In the genomic region with DNA sequence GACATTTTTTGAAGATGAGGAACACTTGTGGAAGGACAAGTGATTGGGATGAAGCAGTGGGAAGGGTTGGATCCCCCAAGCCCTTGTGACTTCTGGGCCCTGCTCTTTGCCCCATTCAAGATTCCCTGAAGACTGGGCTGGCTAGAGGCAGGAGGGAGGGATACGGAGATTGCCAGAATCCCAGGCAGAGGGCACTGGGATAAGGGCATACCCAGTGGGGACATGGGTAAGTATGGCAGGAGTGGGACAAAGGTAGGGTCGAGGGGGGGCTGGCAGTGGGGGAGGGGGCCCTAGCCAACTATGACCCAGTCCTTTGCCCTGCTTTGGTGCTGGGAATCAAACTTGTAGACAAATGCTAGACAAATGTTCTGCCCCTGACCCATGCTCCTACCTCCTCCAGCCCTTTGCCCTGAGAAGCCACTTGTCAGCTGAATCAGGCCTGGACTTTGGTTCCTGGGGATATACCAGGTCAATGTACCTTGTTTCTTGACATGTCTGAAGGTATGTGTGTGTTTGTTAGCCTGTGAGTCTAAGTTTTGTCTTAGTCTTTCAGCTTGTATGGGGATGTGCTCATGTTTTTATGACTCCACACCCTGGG, we compare ENCODE assay signal across 21 mouse cellular contexts. TPM values are rescaled to one million over a fixed set of nuclear protein-coding genes. Genes with fewer than 3 reads are reported as not detected.
DNase-seq lines count a peak whose midpoint lies in the region.
"Had no signal": no experiment of that assay in that cellular context is flagged by ENCODE, and none has a peak within 500 bp of the region (broad histone marks: within the 10 kb centered on the region; RNA-seq: fewer than 3 reads in every experiment).

No protein-coding gene starts in this region.

- intact Hi-C loops in gastrocnemius, postnatal 36 days (cut with DNase I): loop anchor here (5.0 kb wide), 1 partner anchor 145 kb away; no protein-coding TSS in a partner anchor

- DNase-seq in adrenal gland, adult (ENCODE audit: inconsistent age in 2 of 2, low spot score in 1 of 2): peak; percentile 22 to 65
- no peak for DNase-seq in adrenal gland, postnatal 25 days
- DNase-seq in gastrocnemius, postnatal 25 days: peak; percentile 5
- no peak for DNase-seq in gastrocnemius, postnatal 36 days
- DNase-seq in kidney, adult 8-10 months: peak; percentile 68 to 78
- DNase-seq in kidney, postnatal 10 days: no peak
- peak; percentile 92 for DNase-seq in adipocyte (ENCODE audit: low spot score)
- no peak for DNase-seq in T-cell, adult 2 months (ENCODE audit: low spot score)
- DNase-seq: cerebellum, postnatal 10 days; embryo, embryonic 11 days; forebrain, postnatal 0 days; heart, adult 18-20 months; lung, postnatal 14 days; right cerebral cortex, postnatal 14 days; thymus, postnatal 4 days had no signal

RNA-seq across cellular contexts. Expression of a gene that starts 6.6 kb away (rescaled TPM):
- total RNA-seq in adrenal gland, postnatal 25 days (2021): 295 and 303 TPM in 2 replicates
- 10 to 100 TPM; 12.8 to 42.6 TPM for total RNA-seq in gastrocnemius, postnatal 25 days (2021)
- 10 to 100 TPM; 18.6 to 20.6 TPM for total RNA-seq in gastrocnemius, postnatal 36 days (2021)

RNA-seq across cellular contexts. Expression of a gene that starts 20.7 kb away (rescaled TPM):
- not detected in 2 replicates for total RNA-seq in adrenal gland, postnatal 25 days (2021)
- total RNA-seq in gastrocnemius, postnatal 25 days (2021): not detected
- total RNA-seq in gastrocnemius, postnatal 36 days (2021): not detected
- total RNA-seq: forebrain, postnatal 0 days; hematopoietic stem cell, adult 5-6 weeks; layer of hippocampus, adult 18-20 months; layer of hippocampus, postnatal 25 days; left cerebral cortex, postnatal 10 days; megakaryocyte, adult 5-6 weeks; neutrophil, adult 5-6 weeks had no signal

RNA-seq across cellular contexts. Expression of a gene that starts 22.4 kb away (rescaled TPM):
- total RNA-seq in adrenal gland, postnatal 25 days (2021): not detected in 2 replicates
- total RNA-seq in gastrocnemius, postnatal 25 days (2021): not detected
- total RNA-seq in gastrocnemius, postnatal 36 days (2021): not detected
- total RNA-seq: forebrain, postnatal 0 days; heart, adult 18-20 months; hematopoietic stem cell, adult 5-6 weeks; layer of hippocampus, adult 18-20 months; layer of hippocampus, postnatal 25 days; left cerebral cortex, postnatal 10 days; megakaryocyte, adult 5-6 weeks; neutrophil, adult 5-6 weeks had no signal

Comparison
In these comparisons a context has a peak if more than half of its experiments do, and no peak if none do; other contexts are left out.
1. DNase-seq: peak in adrenal gland, adult (2 of 2), gastrocnemius, postnatal 25 days (single experiment), kidney, adult 8-10 months (2 of 2) and adipocyte (single experiment); none in adrenal gland, postnatal 25 days (single experiment), gastrocnemius, postnatal 36 days (0 of 2), kidney, postnatal 10 days (single experiment) and T-cell, adult 2 months (single experiment).